Mouse (Mus musculus) E14TG2a.4 (cell line): ENCODE results near the gene Inpp4b.

Source experiments
- H3K27me3 ChIP-seq: 2 replicates; pipeline ENCODE4 v1.6.1; 2014; ENCODE audit warnings: low read length, control low read depth; ENCODE audit not compliant: insufficient read depth
- H3K36me3 ChIP-seq: 2 replicates; pipeline ENCODE4 v1.6.1; 2014; ENCODE audit warnings: low read length, control low read depth; ENCODE audit not compliant: insufficient read depth
- H3K4me1 ChIP-seq: replicated peaks from 2 replicates; pipeline ENCODE4 v1.6.1; 2014; ENCODE audit warnings: low read depth, low read length, control low read depth
- H3K4me3 ChIP-seq: replicated peaks from 2 replicates; pipeline ENCODE4 v1.5.1; 2014; ENCODE audit warnings: mild to moderate bottlenecking, low read length
- H3K9me3 ChIP-seq: 2 replicates; pipeline ENCODE4 v1.6.1; 2014; ENCODE audit warnings: low read length, control low read depth
- CTCF ChIP-seq: conservative IDR thresholded peaks from 2 replicates; pipeline ENCODE4 v1.5.1; 2014; ENCODE audit warnings: low read length
- NANOG ChIP-seq: IDR thresholded peaks from 2 replicates; pipeline ENCODE4 v1.6.1; 2014; ENCODE audit warnings: borderline replicate concordance, low read length, mixed read lengths
- POU5F1 ChIP-seq: IDR thresholded peaks from 2 replicates; pipeline ENCODE4 v1.6.1; 2014; ENCODE audit warnings: low read length, borderline replicate concordance

The Inpp4b gene

DNA sequence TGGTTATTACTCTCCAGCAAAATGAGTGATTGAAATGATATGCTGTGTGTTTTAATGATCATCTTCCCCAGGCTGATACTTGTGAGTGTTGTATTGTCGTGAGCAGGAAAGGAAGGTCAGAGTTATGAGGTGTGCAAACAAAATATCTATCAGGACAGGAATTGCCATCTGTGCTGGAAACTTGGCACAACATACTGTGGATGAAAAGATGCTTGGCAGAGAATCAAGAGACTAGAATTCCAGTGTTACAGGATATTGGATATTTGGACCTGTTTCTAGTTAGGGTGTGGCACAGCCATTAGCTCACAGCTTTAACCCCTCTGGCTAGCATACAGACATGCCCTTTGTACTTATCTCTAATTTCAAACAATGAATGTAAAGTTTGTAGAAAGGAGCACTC lies 507.6 kb downstream of the Inpp4b start:
- no peaks in the 10 kb centered on the region for H3K9me3 ChIP-seq
- no peaks in the 10 kb centered on the region for H3K4me1 ChIP-seq
- H3K27me3 ChIP-seq, result no peaks in the 10 kb centered on the region
- TF ChIP-seq CTCF (no peak), POU5F1 (no peak), NANOG (no peak)
- no peaks in the 10 kb centered on the region for H3K36me3 ChIP-seq
- H3K4me3 ChIP-seq, result no peak overlapping the region

DNA sequence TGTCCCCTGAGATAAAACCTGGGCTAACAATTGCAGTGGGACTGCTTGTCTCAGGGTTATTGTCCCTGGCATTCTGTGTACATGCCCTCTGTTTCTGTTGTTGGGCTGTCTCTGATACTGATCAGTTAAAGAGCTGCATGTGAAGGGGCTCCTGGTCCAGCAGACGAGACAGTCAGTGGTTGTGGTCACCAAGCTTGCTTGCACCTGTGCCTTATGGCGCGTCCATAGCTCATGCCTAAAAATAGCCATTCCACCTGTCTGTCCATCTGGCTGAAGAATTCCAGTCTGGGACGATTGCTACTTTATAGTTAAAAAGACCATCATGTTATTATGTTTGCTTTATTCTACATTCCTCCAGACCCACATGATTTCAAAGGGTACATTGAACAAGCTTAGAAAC lies 510.8 kb downstream of the Inpp4b start:
- no peak overlapping the region for H3K4me3 ChIP-seq
- no peaks in the 10 kb centered on the region for H3K36me3 ChIP-seq
- no peaks in the 10 kb centered on the region for H3K9me3 ChIP-seq
- TF ChIP-seq POU5F1 (no peak), NANOG (no peak), CTCF (no peak)
- H3K4me1 ChIP-seq, result no peaks in the 10 kb centered on the region
- no peaks in the 10 kb centered on the region for H3K27me3 ChIP-seq

DNA sequence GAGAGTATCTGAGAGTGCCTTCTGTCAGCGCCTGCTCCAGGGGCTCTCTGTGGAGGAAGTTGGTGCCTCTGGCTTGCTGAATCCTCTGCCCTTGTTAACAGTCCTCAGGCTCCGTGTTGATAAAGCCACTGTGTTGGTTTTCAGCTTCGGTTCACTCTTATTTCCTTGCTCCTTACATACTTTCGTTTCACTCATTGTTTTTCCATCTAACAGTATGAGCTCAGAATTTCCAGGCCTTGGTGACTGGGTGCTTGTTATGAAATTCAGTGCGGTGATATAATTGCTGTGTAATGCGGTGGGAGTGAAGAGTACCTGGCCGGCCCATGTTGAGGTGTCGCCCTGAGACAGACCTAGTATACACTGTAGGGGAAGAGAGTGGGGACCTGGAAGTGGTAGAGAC lies 512.2 kb downstream of the Inpp4b start:
- Histone ChIP-seq H3K36me3 (no peaks in the 10 kb centered on the region), H3K27me3 (no peaks in the 10 kb centered on the region), H3K9me3 (no peaks in the 10 kb centered on the region), H3K4me1 (no peaks in the 10 kb centered on the region), H3K4me3 (no peak overlapping the region)
- no peak for TF ChIP-seq POU5F1
- TF ChIP-seq CTCF, result no peak
- no peak for TF ChIP-seq NANOG

DNA sequence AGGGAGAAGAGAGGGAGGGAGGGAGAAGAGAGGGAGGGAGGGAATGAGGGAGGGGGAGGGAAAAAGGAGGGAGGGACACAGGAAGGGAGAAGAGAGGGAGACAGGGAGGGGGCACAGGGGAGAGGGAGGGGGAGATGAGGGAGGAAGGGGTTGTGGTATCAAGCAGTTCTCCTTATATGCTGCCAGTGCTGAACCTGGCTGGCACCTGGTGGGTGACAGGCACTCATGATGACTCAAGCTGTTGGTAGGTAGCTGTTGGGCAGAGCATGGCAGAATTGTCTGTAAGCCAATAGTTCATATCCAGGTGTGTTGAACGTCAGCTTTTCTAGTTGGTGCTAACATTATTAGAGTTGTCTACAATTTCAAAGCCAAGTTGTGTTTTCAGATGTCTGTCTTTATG lies 512.7 kb downstream of the Inpp4b start:
- H3K36me3 ChIP-seq, result no peaks in the 10 kb centered on the region

DNA sequence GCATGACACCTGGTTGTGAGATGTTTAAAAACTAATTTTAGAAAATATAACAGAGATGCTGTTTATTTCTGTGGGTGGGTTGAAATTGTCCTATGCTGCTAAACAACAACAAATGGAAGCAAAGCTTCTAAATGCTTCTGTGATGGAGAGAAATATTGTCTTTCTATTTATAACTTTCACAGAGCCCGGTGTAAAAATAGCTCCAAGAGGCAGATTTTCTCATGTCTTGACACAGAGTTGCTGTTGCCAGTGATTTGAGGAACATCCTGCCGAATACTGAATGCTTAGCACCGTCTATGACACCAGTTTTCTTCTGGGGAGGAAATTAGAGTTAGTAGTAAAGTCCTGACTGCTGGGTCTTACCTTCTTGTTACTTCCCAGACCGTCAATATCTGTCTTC lies 513.8 kb downstream of the Inpp4b start:
- no peaks in the 10 kb centered on the region for H3K36me3 ChIP-seq
- no peak overlapping the region for H3K4me3 ChIP-seq
- no peaks in the 10 kb centered on the region for H3K4me1 ChIP-seq
- H3K27me3 ChIP-seq, result no peaks in the 10 kb centered on the region
- no peaks in the 10 kb centered on the region for H3K9me3 ChIP-seq
- TF ChIP-seq CTCF, result no peak
- no peak for TF ChIP-seq POU5F1
- no peak for TF ChIP-seq NANOG

More for the DNA sequence above, 512.7 kb downstream of the Inpp4b start:
- TF ChIP-seq CTCF, result no peak
- TF ChIP-seq NANOG, result no peak
- TF ChIP-seq POU5F1, result no peak
- no peaks in the 10 kb centered on the region for H3K4me1 ChIP-seq
- H3K4me3 ChIP-seq, result no peak overlapping the region
- no peaks in the 10 kb centered on the region for H3K9me3 ChIP-seq
- H3K27me3 ChIP-seq, result no peaks in the 10 kb centered on the region

DNA sequence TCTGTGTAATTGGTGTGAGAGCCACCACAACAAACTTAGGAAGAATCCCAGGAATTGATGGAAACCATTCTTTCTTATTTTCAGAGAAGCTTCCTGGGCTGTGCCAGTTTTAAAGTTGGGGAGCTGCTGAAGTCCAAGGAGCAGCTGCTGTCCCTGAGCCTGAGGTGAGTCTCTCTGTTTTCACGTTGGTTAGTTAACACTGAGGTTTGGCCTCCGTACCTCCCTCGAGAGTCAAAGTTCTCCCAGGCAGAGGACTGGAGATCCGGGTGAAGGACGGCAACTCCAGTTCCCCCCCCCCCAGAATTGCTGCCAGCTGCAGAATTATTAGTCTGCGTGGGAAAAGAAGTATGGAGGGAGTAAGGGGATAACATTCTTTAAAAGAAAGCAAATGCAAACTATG lies 514.3 kb downstream of the Inpp4b start:
- H3K4me1 ChIP-seq, result no peaks in the 10 kb centered on the region
- no peak overlapping the region for H3K4me3 ChIP-seq
- no peaks in the 10 kb centered on the region for H3K36me3 ChIP-seq
- H3K27me3 ChIP-seq, result no peaks in the 10 kb centered on the region
- H3K9me3 ChIP-seq, result no peaks in the 10 kb centered on the region
- TF ChIP-seq CTCF (no peak), NANOG (no peak), POU5F1 (no peak)

DNA sequence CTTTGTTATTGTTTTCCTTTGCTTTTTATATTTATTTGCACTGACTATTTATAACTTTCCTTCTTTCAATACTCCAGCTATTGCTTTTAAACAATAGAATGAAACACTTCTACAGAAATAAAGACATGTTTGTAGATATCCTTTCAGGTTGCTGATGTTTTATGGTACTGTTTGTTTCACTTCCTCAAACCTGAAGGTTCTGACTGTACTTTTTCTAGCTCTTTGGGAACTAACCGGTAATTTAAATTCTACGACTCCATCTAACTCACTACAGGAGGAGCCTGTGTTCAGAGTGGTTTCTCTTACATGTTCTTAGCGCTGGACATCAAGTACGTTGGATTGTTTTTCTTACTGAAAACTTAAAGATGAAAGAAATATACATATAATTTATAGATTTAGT lies 516.0 kb downstream of the Inpp4b start:
- Histone ChIP-seq H3K4me3 (no peak overlapping the region), H3K27me3 (no peaks in the 10 kb centered on the region), H3K4me1 (no peaks in the 10 kb centered on the region), H3K9me3 (no peaks in the 10 kb centered on the region), H3K36me3 (no peaks in the 10 kb centered on the region)
- TF ChIP-seq NANOG, result no peak
- TF ChIP-seq CTCF, result no peak
- no peak for TF ChIP-seq POU5F1

DNA sequence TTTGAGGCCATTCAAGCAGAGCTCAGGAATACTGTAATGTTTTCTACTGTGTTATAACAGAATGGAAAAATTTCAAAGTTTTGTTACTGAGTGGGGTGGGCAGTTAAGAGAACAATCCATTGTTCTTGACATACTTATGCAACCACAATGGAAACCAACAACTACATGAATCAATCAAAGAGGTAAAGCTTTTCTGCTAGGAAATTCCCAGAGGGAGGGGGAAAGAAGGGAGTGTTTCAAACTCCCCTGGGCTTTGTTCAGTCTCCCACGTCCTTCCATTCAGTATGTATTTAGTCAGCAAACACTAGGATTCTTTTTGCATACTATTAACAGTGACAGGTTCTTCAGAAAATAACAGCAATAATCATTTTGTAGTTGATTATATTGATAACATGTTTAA lies 517.4 kb downstream of the Inpp4b start:
- H3K4me3 ChIP-seq, result no peak overlapping the region
- no peaks in the 10 kb centered on the region for H3K9me3 ChIP-seq
- no peaks in the 10 kb centered on the region for H3K36me3 ChIP-seq
- TF ChIP-seq CTCF (no peak), NANOG (no peak), POU5F1 (no peak)
- no peaks in the 10 kb centered on the region for H3K4me1 ChIP-seq
- H3K27me3 ChIP-seq, result no peaks in the 10 kb centered on the region

DNA sequence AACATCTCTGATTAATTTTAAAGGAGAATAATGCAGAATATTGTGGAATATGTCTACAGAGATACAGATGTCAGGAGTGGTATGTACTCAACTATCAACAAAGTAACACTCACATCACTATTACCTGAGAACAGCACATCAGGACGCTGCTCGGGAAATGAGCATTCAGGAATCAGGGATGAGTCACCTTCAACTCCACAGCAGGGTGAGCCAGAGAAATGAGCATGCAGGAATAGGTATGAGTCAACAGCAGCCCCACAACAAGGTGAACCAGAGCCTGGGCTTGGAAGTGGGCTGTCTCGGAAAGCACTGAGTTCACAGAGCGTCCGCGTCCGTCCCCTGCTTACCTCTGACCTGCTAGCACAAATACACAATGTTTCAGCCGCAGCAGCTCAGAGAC lies 519.0 kb downstream of the Inpp4b start:
- H3K27me3 ChIP-seq, result no peaks in the 10 kb centered on the region
- no peaks in the 10 kb centered on the region for H3K36me3 ChIP-seq
- no peak overlapping the region for H3K4me3 ChIP-seq
- H3K9me3 ChIP-seq, result no peaks in the 10 kb centered on the region
- H3K4me1 ChIP-seq, result no peaks in the 10 kb centered on the region
- no peak for TF ChIP-seq CTCF
- TF ChIP-seq NANOG, result no peak
- TF ChIP-seq POU5F1, result no peak

DNA sequence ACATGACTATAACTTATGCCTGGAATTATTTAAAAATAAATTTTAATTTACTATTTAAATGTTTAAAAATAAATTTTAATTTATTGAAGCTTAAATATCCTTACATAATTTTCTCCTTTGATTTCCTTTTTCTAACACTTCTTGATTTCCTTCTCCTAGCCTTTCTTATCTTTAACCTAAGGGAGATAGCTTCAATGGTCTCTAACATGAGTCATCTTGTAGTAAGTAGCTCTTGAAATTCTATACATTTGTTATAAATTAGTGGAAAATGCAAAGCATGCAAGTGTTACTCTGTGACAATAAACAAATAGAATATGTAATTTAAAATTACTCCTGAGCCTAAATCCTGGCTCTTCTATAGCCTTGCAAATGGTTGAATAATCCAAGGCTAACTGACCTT lies 520.4 kb downstream of the Inpp4b start:
- Histone ChIP-seq H3K9me3 (no peaks in the 10 kb centered on the region), H3K4me1 (no peaks in the 10 kb centered on the region), H3K36me3 (no peaks in the 10 kb centered on the region), H3K27me3 (no peaks in the 10 kb centered on the region), H3K4me3 (no peak overlapping the region)
- TF ChIP-seq POU5F1 (no peak), NANOG (no peak), CTCF (no peak)
